Mouse (Mus musculus) layer of hippocampus, adult 9-11 months (tissue): ENCODE data around the gene Thbd.

Experiments used
- DNase-seq: peaks from one replicate; pipeline ENCODE4 v3.0.0; 2022

Thbd gene

GRCm38 (mm10) chr2:148407870-148408760 lies at the start of gene Thbd:
TSS of gene Thbd (minus strand) at chr2:148408188.
- DNase-seq, result no peak

- no peak for DNase-seq
Observed at GRCm38 (mm10) chr2:148455341-148455740, 47.4 kb upstream of the Thbd start.

- DNase-seq, result no peak
Observed at GRCm38 (mm10) chr2:148454014-148454542, 46.1 kb upstream of the Thbd start.

- no peak for DNase-seq
Observed at GRCm38 (mm10) chr2:148453061-148453460, 45.1 kb upstream of the Thbd start.

- DNase-seq, result no peak
Observed at GRCm38 (mm10) chr2:148451498-148451897, 43.5 kb upstream of the Thbd start.

- no peak for DNase-seq
Observed at GRCm38 (mm10) chr2:148450616-148451015, 42.6 kb upstream of the Thbd start.

- no peak for DNase-seq
Observed at GRCm38 (mm10) chr2:148449659-148450058, 41.7 kb upstream of the Thbd start.

GRCm38 (mm10) chr2:148446446-148446845 lies 38.5 kb upstream of the Thbd start:
- DNase-seq, result no peak

GRCm38 (mm10) chr2:148445616-148446015 lies 37.6 kb upstream of the Thbd start:
- no peak for DNase-seq

- DNase-seq, result no peak
Observed at GRCm38 (mm10) chr2:148444472-148444871, 36.5 kb upstream of the Thbd start.

- DNase-seq, result no peak
Observed at GRCm38 (mm10) chr2:148443249-148443958, 35.4 kb upstream of the Thbd start, which contains the start of gene Cd93. TSS of gene Cd93 (minus strand) at chr2:148443563.

GRCm38 (mm10) chr2:148442710-148443109 lies 34.7 kb upstream of the Thbd start:
- no peak for DNase-seq

GRCm38 (mm10) chr2:148442172-148442571 lies 34.2 kb upstream of the Thbd start:
- DNase-seq, result no peak

GRCm38 (mm10) chr2:148441421-148441820 lies 33.4 kb upstream of the Thbd start:
- no peak for DNase-seq

GRCm38 (mm10) chr2:148439691-148440276 lies 31.8 kb upstream of the Thbd start:
- DNase-seq, result no peak

GRCm38 (mm10) chr2:148436285-148436684 lies 28.3 kb upstream of the Thbd start:
- no peak for DNase-seq

GRCm38 (mm10) chr2:148432346-148432745 lies 24.4 kb upstream of the Thbd start:
- DNase-seq, result no peak

GRCm38 (mm10) chr2:148430941-148431340 lies 23.0 kb upstream of the Thbd start:
- no peak for DNase-seq

- no peak for DNase-seq
Observed at GRCm38 (mm10) chr2:148429001-148429505, 21.1 kb upstream of the Thbd start.

GRCm38 (mm10) chr2:148428523-148428922 lies 20.5 kb upstream of the Thbd start:
- no peak for DNase-seq

GRCm38 (mm10) chr2:148427553-148427952 lies 19.6 kb upstream of the Thbd start:
- DNase-seq, result no peak

- DNase-seq, result no peak
Observed at GRCm38 (mm10) chr2:148425709-148426382, 17.9 kb upstream of the Thbd start.

- DNase-seq, result no peak
Observed at GRCm38 (mm10) chr2:148421706-148422105, 13.7 kb upstream of the Thbd start.
